Mouse (Mus musculus): ENCODE data around the gene Ntng2. TPM values are rescaled to one million over a fixed set of nuclear protein-coding genes. Genes with fewer than 3 reads are reported as not detected.
A peak's percentile ranks its signal among the peaks of the same experiment; 100 is the strongest.

Gene Ntng2
- total and polyA plus RNA-seq, 3 experiments, result 0.53 to 3.8 TPM; not detected in 1

DNA sequence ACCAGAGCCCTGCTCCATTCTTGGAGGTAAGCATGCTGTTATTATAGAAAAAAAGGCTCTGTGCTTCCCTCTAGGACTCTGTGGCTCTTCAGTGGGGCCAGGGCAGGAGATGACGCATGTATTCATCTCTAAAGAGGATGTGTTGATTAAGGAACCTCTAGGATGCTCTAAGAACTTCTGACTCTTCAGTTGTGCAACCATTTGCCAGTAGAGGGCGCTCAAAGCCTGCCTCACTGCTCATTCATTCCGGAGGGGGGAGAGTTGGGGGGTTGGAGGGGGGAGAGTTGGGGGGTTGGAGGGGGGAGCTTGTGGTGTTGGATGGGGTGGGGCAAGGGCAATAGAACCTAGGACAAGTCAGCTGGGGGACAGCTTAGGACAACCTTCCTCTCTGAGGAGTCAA is 52.9 kb downstream of the Ntng2 start:
- in situ Hi-C loops (cut with MboI; ENCODE audit: low pct_ligation_motif_present, low pct_unique_long_range_greater_than_20kb, low sequenced_read_pairs), result loop anchor here (10.0 kb wide), 1 partner anchor 45 kb away; no protein-coding TSS in a partner anchor
- no peak for TF ChIP-seq POLR2A (IDR thresholded peaks at IDR 0.05; ENCODE audit: low read depth, low read length)
- TF ChIP-seq SMC3 (IDR thresholded peaks at IDR 0.05; ENCODE audit: low read depth, low read length), result peak; percentile 65
- TF ChIP-seq RAD21 (IDR thresholded peaks at IDR 0.05; ENCODE audit: low read depth, low read length), result peak; percentile 66
- TF ChIP-seq UBTF (IDR thresholded peaks at IDR 0.05; ENCODE audit: low read depth, low read length), result no peak
- TF ChIP-seq ZC3H11A (IDR thresholded peaks at IDR 0.05; ENCODE audit: low read depth, low read length), result peak; percentile 37; the same call in 1 of the 2 replicates
- peak; percentile 57; the same call in 1 of the 2 replicates for TF ChIP-seq MAZ (IDR thresholded peaks at IDR 0.05; ENCODE audit: low read depth, low read length)
- TF ChIP-seq ZKSCAN1 (IDR thresholded peaks at IDR 0.05; ENCODE audit: borderline replicate concordance, low read depth, low read length), result no peak
- peak; percentile 35 to 78; a peak in 2 of 4 replicates for TF ChIP-seq CTCF (conservative IDR thresholded peaks at IDR 0.05 in 1 of 2, IDR thresholded peaks at IDR 0.05 in 1 of 2; ENCODE audit: low read depth in 2 of 2, low read length in 2 of 2)
- TF ChIP-seq ZNF384 (IDR thresholded peaks at IDR 0.05; ENCODE audit: low read depth, low read length), result no peak
- TF ChIP-seq CHD2 (IDR thresholded peaks at IDR 0.05; ENCODE audit: low read length), result no peak
- TF ChIP-seq POLR2AphosphoS2 (IDR thresholded peaks at IDR 0.05; ENCODE audit: low read depth, low read length), result no peak
- Histone ChIP-seq H3K4me3 (replicated peaks in 1 of 3; ENCODE audit: low read depth in 2 of 3, low read length in 2 of 3, poor library complexity in 1 of 3) (no peak overlapping the region), H3K27me3 (replicated peaks) (peaks cover 88% of the 10 kb centered on the region), H3K9ac (ENCODE audit: insufficient read depth, low read depth) (no peak overlapping the region), H3K27ac (ENCODE audit: insufficient read depth, low read depth) (no peak overlapping the region), H3K4me1 (ENCODE audit: control insufficient read depth in 1 of 2, insufficient read depth in 2 of 2) (no peaks in the 10 kb centered on the region), H3K9me3 (replicated peaks; ENCODE audit: low read length) (no peaks in the 10 kb centered on the region), H3K4me2 (ENCODE audit: insufficient read depth, low read depth, poor library complexity, severe bottlenecking) (no peak overlapping the region), H3K36me3 (replicated peaks in 1 of 2; ENCODE audit: control insufficient read depth in 1 of 2, insufficient read depth in 1 of 2, low read length in 1 of 2) (no peaks in the 10 kb centered on the region), H3K79me2 (replicated peaks; ENCODE audit: control insufficient read depth, extremely low read depth, insufficient read depth, poor library complexity, severe bottlenecking) (no peaks in the 10 kb centered on the region)
- DNase-seq (ENCODE audit: extremely low read depth), result peak; percentile 49
- dilution Hi-C loops (cut with MboI; ENCODE audit: extremely low pct_ligation_motif_present, extremely low pct_unique_long_range_greater_than_20kb, low sequenced_read_pairs), result no loop called here

DNA sequence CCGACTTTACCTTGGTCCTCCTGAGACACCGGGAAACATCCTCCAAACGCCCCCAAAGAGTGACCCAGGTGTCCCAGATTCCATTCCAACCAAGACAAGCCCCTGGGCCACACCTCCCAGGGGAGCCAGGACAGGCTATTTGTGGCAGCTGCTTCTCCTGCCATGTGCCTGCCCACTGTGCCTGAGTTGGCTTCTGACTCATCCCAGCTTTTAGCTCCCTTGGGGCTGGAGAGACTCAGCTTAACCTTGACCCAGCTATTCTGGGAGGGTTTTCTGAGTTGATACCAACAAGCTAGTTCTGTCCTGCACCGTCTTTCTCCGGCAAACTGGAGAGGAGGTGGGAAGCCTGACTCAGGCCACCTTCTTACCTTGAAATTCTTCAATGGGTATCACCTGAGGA is 54.4 kb downstream of the Ntng2 start:
- no peak overlapping the region for H3K27ac ChIP-seq (ENCODE audit: insufficient read depth, low read depth)
- no peak overlapping the region for H3K4me2 ChIP-seq (ENCODE audit: insufficient read depth, low read depth, poor library complexity, severe bottlenecking)
- TF ChIP-seq HCFC1 (IDR thresholded peaks at IDR 0.05; ENCODE audit: low read depth, low read length) (no peak), SIN3A (IDR thresholded peaks at IDR 0.05; ENCODE audit: low read length) (no peak), GABPA (IDR thresholded peaks at IDR 0.05; ENCODE audit: insufficient replicate concordance, low read depth, low read length) (no peak), USF2 (conservative IDR thresholded peaks at IDR 0.05; ENCODE audit: low read depth, low read length) (no peak)
- H3K4me1 ChIP-seq (ENCODE audit: control insufficient read depth in 1 of 2, insufficient read depth in 2 of 2), result 0 out of 4 replicates have a peak, but pooled peaks cover 0 to 2% of the 10 kb centered on the region in 2 experiments
- H3K36me3 ChIP-seq (replicated peaks in 1 of 2; ENCODE audit: control insufficient read depth in 1 of 2, insufficient read depth in 1 of 2, low read length in 1 of 2), result no peaks in the 10 kb centered on the region
- in situ Hi-C loops (cut with MboI; ENCODE audit: low pct_ligation_motif_present, low pct_unique_long_range_greater_than_20kb, low sequenced_read_pairs) (loop anchor here (10.0 kb wide), 1 partner anchor 46 kb away; no protein-coding TSS in a partner anchor), dilution Hi-C loops (cut with MboI; ENCODE audit: extremely low pct_ligation_motif_present, extremely low pct_unique_long_range_greater_than_20kb, low sequenced_read_pairs) (no loop called here)
- no peaks in the 10 kb centered on the region for H3K9me3 ChIP-seq (replicated peaks; ENCODE audit: low read length)
- H3K9ac ChIP-seq (ENCODE audit: insufficient read depth, low read depth), result no peak overlapping the region
- H3K4me3 ChIP-seq (replicated peaks in 1 of 3; ENCODE audit: low read depth in 2 of 3, low read length in 2 of 3, poor library complexity in 1 of 3), result no peak overlapping the region
- no peaks in the 10 kb centered on the region for H3K79me2 ChIP-seq (replicated peaks; ENCODE audit: control insufficient read depth, extremely low read depth, insufficient read depth, poor library complexity, severe bottlenecking)
- no peak for DNase-seq (ENCODE audit: extremely low read depth)
- peaks cover 79% of the 10 kb centered on the region for H3K27me3 ChIP-seq (replicated peaks)

All from CH12.LX (cell line).